Mouse (Mus musculus): ENCODE measurements at regions not wholly inside any gene's neighbourhood (a gene's known extent, or its start where the extent isn't known, plus 50 kb on each side); places are given as distances from the start of the nearest gene placed in this dataset.

- intact Hi-C loops (cut with DNase I): no loop called here
- Histone ChIP-seq H3K4me1 (ENCODE audit: control insufficient read depth, insufficient read depth, low read length) (no peaks in the 10 kb centered on the region), H3K9ac (ENCODE audit: low read depth, low read length) (no peak overlapping the region), H3K4me3 (no peak overlapping the region), H3K27me3 (ENCODE audit: control insufficient read depth, insufficient read depth, low read length) (no peaks in the 10 kb centered on the region), H3K79me2 (replicated peaks; ENCODE audit: control insufficient read depth, insufficient read depth, low read length) (no peaks in the 10 kb centered on the region), H3K27ac (no peak overlapping the region), H3K36me3 (ENCODE audit: control insufficient read depth, insufficient read depth, low read length) (no peaks in the 10 kb centered on the region)
- no peak for TF ChIP-seq EP300 (IDR thresholded peaks at IDR 0.05; ENCODE audit: insufficient read depth, low read depth, low read length)
- TF ChIP-seq CTCF (IDR thresholded peaks at IDR 0.05): no peak
- TF ChIP-seq POLR2A (IDR thresholded peaks at IDR 0.05; ENCODE audit: insufficient read depth, low read depth, low read length): no peak
- WGBS: 52% methylated on average over 2 of the region's 2 CpGs
- no peak for DNase-seq
These were observed 57.5 kb upstream of the Zdhhc25 start for GRCm38 (mm10) chr15:88542567-88542966.

- Histone ChIP-seq H3K79me2 (replicated peaks; ENCODE audit: control insufficient read depth, insufficient read depth, low read length) (no peaks in the 10 kb centered on the region), H3K9ac (ENCODE audit: low read depth, low read length) (no peak overlapping the region), H3K4me1 (ENCODE audit: control insufficient read depth, insufficient read depth, low read length) (no peaks in the 10 kb centered on the region), H3K4me3 (no peak overlapping the region), H3K36me3 (ENCODE audit: control insufficient read depth, insufficient read depth, low read length) (no peaks in the 10 kb centered on the region), H3K27me3 (ENCODE audit: control insufficient read depth, insufficient read depth, low read length) (no peaks in the 10 kb centered on the region), H3K27ac (no peak overlapping the region)
- 67% methylated on average over 5 of the region's 5 CpGs for WGBS
- TF ChIP-seq EP300 (IDR thresholded peaks at IDR 0.05; ENCODE audit: insufficient read depth, low read depth, low read length): no peak
- intact Hi-C loops (cut with DNase I): no loop called here
- no peak for DNase-seq
These were observed 55.9 kb upstream of the Zdhhc25 start for GRCm38 (mm10) chr15:88544216-88544615.

GRCm38 (mm10) chr15:88548261-88548660 is 51.8 kb upstream of the Zdhhc25 start:
- no peak for TF ChIP-seq POLR2A (IDR thresholded peaks at IDR 0.05; ENCODE audit: insufficient read depth, low read depth, low read length)
- TF ChIP-seq EP300 (IDR thresholded peaks at IDR 0.05; ENCODE audit: insufficient read depth, low read depth, low read length): no peak
- TF ChIP-seq CTCF (IDR thresholded peaks at IDR 0.05): no peak
- Histone ChIP-seq H3K4me3 (no peak overlapping the region), H3K36me3 (ENCODE audit: control insufficient read depth, insufficient read depth, low read length) (no peaks in the 10 kb centered on the region), H3K4me1 (ENCODE audit: control insufficient read depth, insufficient read depth, low read length) (no peaks in the 10 kb centered on the region), H3K9ac (ENCODE audit: low read depth, low read length) (no peak overlapping the region), H3K27me3 (ENCODE audit: control insufficient read depth, insufficient read depth, low read length) (no peaks in the 10 kb centered on the region), H3K27ac (no peak overlapping the region), H3K79me2 (replicated peaks; ENCODE audit: control insufficient read depth, insufficient read depth, low read length) (no peaks in the 10 kb centered on the region)
- no peak for DNase-seq
- WGBS: 34% methylated on average over 6 of the region's 6 CpGs
- intact Hi-C loops (cut with DNase I): no loop called here

Measured in heart, adult 2 months (tissue).